Mouse (Mus musculus): ENCODE measurements at regions not wholly inside any gene's neighbourhood (a gene's known extent, or its start where the extent isn't known, plus 50 kb on each side); places are given as distances from the start of the nearest gene placed in this dataset.

GRCm38 (mm10) chr17:79282771-79283170 lies 72.1 kb downstream of the Cdc42ep3 start:
- DNase-seq, result no peak

- DNase-seq, result no peak
Observed at GRCm38 (mm10) chr17:79273551-79273950, 81.3 kb downstream of the Cdc42ep3 start.

- DNase-seq, result no peak
Observed at GRCm38 (mm10) chr17:79259691-79260090, 95.2 kb downstream of the Cdc42ep3 start.

- no peak for DNase-seq
Observed at GRCm38 (mm10) chr17:79246962-79247902, 107.7 kb downstream of the Cdc42ep3 start.

- DNase-seq, result no peak
Observed at GRCm38 (mm10) chr17:79244121-79244520, 110.8 kb downstream of the Cdc42ep3 start.

- DNase-seq, result no peak
Observed at GRCm38 (mm10) chr17:79243426-79243825, 111.5 kb downstream of the Cdc42ep3 start.

- no peak for DNase-seq
Observed at GRCm38 (mm10) chr17:79241489-79241888, 113.4 kb downstream of the Cdc42ep3 start.

- DNase-seq, result no peak
Observed at GRCm38 (mm10) chr17:79236244-79236781, 118.6 kb downstream of the Cdc42ep3 start.

- no peak for DNase-seq
Observed at GRCm38 (mm10) chr17:79230653-79231489, 124.0 kb downstream of the Cdc42ep3 start.

GRCm38 (mm10) chr17:79206563-79206962 lies 148.3 kb downstream of the Cdc42ep3 start:
- no peak for DNase-seq

- DNase-seq, result no peak
Observed at GRCm38 (mm10) chr17:79206111-79206510, 148.8 kb downstream of the Cdc42ep3 start.

- no peak for DNase-seq
Observed at GRCm38 (mm10) chr17:79199814-79200491, 148.2 kb downstream of the Qpct start.

- no peak for DNase-seq
Observed at GRCm38 (mm10) chr17:79191871-79192373, 140.2 kb downstream of the Qpct start.

- no peak for DNase-seq
Observed at GRCm38 (mm10) chr17:79188282-79188681, 136.6 kb downstream of the Qpct start.

GRCm38 (mm10) chr17:79180277-79181130 lies 128.8 kb downstream of the Qpct start:
- peak; percentile 71 for DNase-seq

GRCm38 (mm10) chr17:79177259-79177658 lies 125.6 kb downstream of the Qpct start:
- DNase-seq, result no peak

- peak; percentile 9 for DNase-seq
Observed at GRCm38 (mm10) chr17:79176356-79176755, 124.7 kb downstream of the Qpct start.

GRCm38 (mm10) chr17:79175381-79175780 lies 123.7 kb downstream of the Qpct start:
- DNase-seq, result no peak

- DNase-seq, result peak; percentile 45
Observed at GRCm38 (mm10) chr17:79172328-79172727, 120.6 kb downstream of the Qpct start.

GRCm38 (mm10) chr17:79170690-79171089 lies 119.0 kb downstream of the Qpct start:
- no peak for DNase-seq

- no peak for DNase-seq
Observed at GRCm38 (mm10) chr17:79167198-79167597, 115.5 kb downstream of the Qpct start.
